Mouse (Mus musculus) limb, embryonic 15.5 days (tissue): ENCODE measurements at regions not wholly inside any gene's neighbourhood (a gene's known extent, or its start where the extent isn't known, plus 50 kb on each side); places are given as distances from the start of the nearest gene placed in this dataset.

Experiments used
- ATAC-seq: fragments of 200-750 bp; cut with Nextera tagmentation; 2 replicates; pipeline ENCODE4 v1.8.0; 2017; ENCODE audit warnings: low read depth, moderate TSS enrichment; ENCODE audit not compliant: insufficient number of reproducible peaks, low FRiP score, low TSS enrichment
- H3K27ac ChIP-seq: fragments of 300-500 bp; sonication (generic); 2 replicates; pipeline ENCODE4 v1.5.1; 2015; ENCODE audit warnings: moderate library complexity, mild to moderate bottlenecking, inconsistent platforms
- H3K27me3 ChIP-seq: fragments of 300-500 bp; sonication (generic); 2 replicates; pipeline ENCODE4 v1.6.1; 2015; ENCODE audit warnings: inconsistent platforms
- H3K36me3 ChIP-seq: fragments of 300-500 bp; sonication (generic); 2 replicates; pipeline ENCODE4 v1.6.1; 2015; ENCODE audit warnings: inconsistent platforms
- H3K4me1 ChIP-seq: fragments of 300-500 bp; sonication (generic); 2 replicates; pipeline ENCODE4 v1.6.1; 2015; ENCODE audit warnings: inconsistent platforms
- H3K4me2 ChIP-seq: fragments of 300-500 bp; sonication (generic); 2 replicates; pipeline ENCODE4 v1.6.1; 2015; ENCODE audit warnings: mild to moderate bottlenecking, inconsistent platforms
- H3K4me3 ChIP-seq: fragments of 300-500 bp; sonication (generic); 2 replicates; pipeline ENCODE4 v1.5.1; 2015; ENCODE audit warnings: mild to moderate bottlenecking, inconsistent platforms
- H3K9ac ChIP-seq: fragments of 300-500 bp; sonication (generic); 2 replicates; pipeline ENCODE4 v1.6.1; 2015; ENCODE audit warnings: inconsistent platforms
- H3K9me3 ChIP-seq: fragments of 300-500 bp; sonication (generic); 2 replicates; pipeline ENCODE4 v1.6.1; 2016; ENCODE audit warnings: inconsistent platforms
- WGBS: fragments of 180-500 bp; shearing (Covaris S2); methylation state at CpG from one replicate; pipeline ENCODE4 v1.1.7; 2015; 5-methylcytosine and 5-hydroxymethylcytosine counted together

DNA sequence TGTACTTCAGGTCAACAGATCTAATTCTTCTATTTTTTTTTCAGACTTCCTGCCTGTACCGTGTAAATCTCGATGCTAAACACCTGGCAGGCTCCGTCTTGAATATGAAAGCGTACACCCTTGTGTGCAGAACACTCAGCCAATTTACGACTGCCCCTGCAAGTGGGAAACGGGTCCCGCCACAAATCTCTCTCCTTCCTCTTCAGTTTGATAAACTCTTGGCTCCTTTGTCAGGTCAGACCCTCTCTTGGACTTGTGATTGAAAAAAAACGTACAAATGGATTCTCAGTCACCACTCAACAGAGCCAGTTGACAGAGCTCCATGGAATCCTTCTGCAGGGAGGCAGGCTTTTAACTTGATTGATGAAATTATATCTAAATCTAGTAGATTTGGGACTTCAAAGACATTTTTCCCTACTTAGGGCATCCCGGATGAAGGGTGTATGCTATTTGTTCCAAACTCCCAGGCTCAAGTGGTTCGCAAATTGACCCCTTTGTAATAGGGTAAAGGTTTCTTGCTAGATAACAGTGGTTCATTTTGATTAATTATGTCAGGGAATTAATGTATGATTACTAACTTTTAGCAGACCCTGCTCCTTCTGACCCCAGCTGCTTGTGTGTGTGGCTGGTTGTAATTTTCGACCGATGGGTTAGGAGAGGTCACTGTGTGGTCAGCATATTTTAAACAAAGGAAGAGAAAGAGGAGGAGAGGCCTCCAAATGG is 429.7 kb upstream of the Nr2f2 start:
- Histone ChIP-seq H3K27me3 (no peaks in the 10 kb centered on the region), H3K4me1 (no peaks in the 10 kb centered on the region), H3K4me3 (no peak overlapping the region), H3K27ac (no peak overlapping the region), H3K4me2 (no peak overlapping the region), H3K9me3 (no peaks in the 10 kb centered on the region), H3K9ac (no peak overlapping the region), H3K36me3 (no peaks in the 10 kb centered on the region)
- no peak for ATAC-seq
- 16% methylated on average over 12 of the region's 12 CpGs for WGBS

DNA sequence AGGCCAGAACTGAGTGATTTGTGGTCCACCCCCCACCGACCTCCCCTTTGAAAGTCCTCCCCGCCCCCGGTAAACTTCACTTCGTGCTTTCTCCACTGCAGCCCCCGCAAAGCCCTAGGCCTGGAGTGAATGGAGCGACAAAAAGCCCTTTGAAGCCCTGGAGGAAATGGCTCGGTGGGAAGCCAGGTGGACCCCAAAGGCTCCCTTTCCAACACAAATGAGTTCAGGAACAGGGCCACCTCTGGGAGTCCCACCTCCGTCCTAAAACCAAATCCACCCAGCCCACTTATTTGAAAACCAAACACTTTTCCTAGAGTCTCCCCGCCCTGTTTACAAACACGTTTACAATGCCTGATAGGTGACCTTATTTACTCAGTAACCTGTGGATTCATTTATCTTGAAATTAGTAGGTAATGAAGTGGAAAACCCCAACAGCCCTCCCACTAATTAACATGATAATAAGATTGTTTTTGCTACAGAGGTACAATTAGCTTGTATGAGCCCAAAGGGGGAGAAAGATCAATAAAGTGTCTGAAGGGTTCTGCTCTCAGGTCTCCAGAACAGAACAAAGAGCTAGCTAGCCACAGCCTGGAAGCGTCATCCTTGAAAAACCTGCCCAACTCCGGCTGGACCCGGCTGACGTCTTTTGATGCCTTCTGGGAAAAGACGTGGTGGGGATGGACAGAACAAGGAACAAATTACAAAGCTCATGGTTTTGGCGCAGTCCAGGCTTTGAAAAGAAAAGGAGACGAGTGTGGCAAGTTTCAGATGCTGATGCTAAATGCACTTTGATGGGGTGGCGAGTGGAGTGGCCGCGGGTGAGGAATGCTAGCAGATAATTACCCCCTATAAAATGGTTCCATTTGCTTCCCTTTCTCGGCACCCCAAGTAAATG is 422.6 kb upstream of the Nr2f2 start:
- Histone ChIP-seq H3K9me3 (no peaks in the 10 kb centered on the region), H3K27me3 (no peaks in the 10 kb centered on the region), H3K36me3 (no peaks in the 10 kb centered on the region), H3K27ac (no peak overlapping the region), H3K4me1 (peaks cover 6% of the 10 kb centered on the region; the same call in 1 of the 2 replicates), H3K4me2 (no peak overlapping the region), H3K4me3 (no peak overlapping the region), H3K9ac (no peak overlapping the region)
- ATAC-seq: no peak
- 17% methylated on average over 21 of the region's 21 CpGs for WGBS

DNA sequence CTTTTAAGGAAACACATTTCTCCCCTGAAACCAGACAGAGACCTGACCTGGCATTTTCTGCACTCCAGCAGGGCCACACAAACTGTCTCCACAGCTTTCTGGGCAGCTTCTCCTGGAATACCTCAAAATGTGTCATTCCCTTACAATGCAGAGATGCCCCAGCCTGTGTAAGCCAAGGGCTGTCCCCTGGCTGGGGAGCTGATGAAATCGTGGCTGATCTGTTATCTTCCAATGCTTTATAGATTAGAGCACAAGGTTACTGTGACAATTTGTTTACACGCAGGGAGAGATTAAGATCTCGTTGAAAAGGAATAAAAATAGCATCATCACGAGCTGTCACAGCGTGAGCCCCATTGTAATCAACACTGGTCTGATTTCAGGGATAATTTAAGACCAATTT is 421.4 kb upstream of the Nr2f2 start:
- H3K27me3 ChIP-seq: no peaks in the 10 kb centered on the region
- ATAC-seq: no peak
- peaks cover 6% of the 10 kb centered on the region; the same call in 1 of the 2 replicates for H3K4me1 ChIP-seq
- H3K9me3 ChIP-seq: no peaks in the 10 kb centered on the region
- no peaks in the 10 kb centered on the region for H3K36me3 ChIP-seq
- H3K9ac ChIP-seq: no peak overlapping the region
- 39% methylated on average over 5 of the region's 5 CpGs for WGBS
- H3K4me2 ChIP-seq: no peak overlapping the region
- no peak overlapping the region for H3K27ac ChIP-seq
- no peak overlapping the region for H3K4me3 ChIP-seq

DNA sequence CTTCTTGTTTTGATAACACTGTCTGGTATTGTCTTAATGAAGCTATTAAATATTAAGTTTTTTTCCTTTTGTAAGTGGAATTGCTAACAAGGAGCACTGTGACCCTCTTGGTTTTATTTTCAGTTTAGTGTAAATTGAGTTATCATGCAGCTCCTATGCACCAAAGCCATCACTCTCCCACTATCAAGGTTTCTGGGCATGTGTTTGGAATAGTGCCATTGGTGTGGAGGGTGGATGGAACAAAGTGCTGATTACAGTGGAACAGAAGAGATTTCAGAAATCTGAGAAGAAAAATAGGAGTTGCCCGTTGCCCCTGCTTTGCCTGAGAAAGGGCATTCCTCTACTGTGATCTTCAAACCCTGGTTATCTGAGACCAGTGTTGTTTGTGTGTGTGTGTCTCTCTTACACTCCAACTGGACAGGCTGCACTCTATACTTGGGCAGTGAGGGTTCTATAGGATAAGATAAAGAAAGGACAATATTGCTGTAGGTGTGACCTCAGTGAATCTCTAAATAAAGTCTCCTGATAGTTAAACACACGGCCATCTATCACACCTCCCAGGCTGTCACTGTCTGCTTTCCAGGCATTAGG is 414.3 kb upstream of the Nr2f2 start:
- Histone ChIP-seq H3K4me2 (no peak overlapping the region), H3K9me3 (no peaks in the 10 kb centered on the region), H3K27me3 (no peaks in the 10 kb centered on the region), H3K27ac (no peak overlapping the region), H3K4me3 (no peak overlapping the region), H3K4me1 (no peaks in the 10 kb centered on the region), H3K9ac (no peak overlapping the region), H3K36me3 (no peaks in the 10 kb centered on the region)
- WGBS: 56% methylated on average over 2 of the region's 2 CpGs
- no peak for ATAC-seq

DNA sequence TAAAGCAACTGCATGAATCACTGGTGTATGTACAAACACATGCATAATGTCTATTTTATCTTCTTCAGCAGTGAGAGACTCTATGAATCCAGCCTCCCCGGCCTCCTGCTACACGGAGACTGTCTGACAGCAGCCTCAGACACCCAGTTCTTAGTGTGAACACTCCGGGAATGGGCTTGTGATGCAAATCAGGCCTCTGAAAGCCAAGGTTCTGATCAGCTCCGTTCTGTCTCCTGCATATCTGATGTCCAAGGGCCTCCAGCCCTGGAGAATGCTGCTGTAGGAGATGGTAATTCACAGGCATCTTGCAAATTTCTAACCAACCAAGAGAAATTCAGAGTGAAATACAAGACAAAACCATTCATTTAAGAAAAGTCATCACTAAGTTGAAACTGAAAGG is 411.2 kb upstream of the Nr2f2 start:
- H3K36me3 ChIP-seq: no peaks in the 10 kb centered on the region
- H3K4me1 ChIP-seq: no peaks in the 10 kb centered on the region
- H3K27ac ChIP-seq: no peak overlapping the region
- ATAC-seq: no peak
- H3K4me3 ChIP-seq: no peak overlapping the region
- H3K9me3 ChIP-seq: no peaks in the 10 kb centered on the region
- H3K27me3 ChIP-seq: no peaks in the 10 kb centered on the region
- H3K9ac ChIP-seq: no peak overlapping the region
- no peak overlapping the region for H3K4me2 ChIP-seq
- WGBS: 58% methylated on average over 4 of the region's 4 CpGs

DNA sequence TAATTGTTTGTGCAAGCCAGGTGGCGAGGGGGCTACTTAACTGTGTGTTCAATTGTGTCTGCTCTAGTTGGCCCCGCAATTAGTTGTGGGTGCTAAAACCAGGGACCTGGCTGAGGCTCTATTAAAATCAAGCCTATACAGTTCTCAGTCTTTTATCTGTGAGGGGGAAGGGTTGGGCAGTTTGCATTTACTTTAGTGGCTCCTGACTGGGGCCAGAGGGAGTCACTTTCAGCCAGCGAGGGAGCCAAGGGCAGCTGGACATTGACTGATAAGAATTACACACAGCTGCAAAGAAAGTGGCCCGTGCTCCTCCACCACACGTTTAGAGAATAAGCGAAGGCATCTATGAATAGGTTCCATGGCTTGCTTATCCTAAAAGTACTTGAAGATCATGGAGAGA is 403.1 kb upstream of the Nr2f2 start:
- Histone ChIP-seq H3K9ac (no peak overlapping the region), H3K9me3 (no peaks in the 10 kb centered on the region), H3K36me3 (no peaks in the 10 kb centered on the region), H3K4me3 (no peak overlapping the region), H3K4me2 (no peak overlapping the region), H3K27ac (no peak overlapping the region), H3K27me3 (no peaks in the 10 kb centered on the region), H3K4me1 (no peaks in the 10 kb centered on the region)
- no peak for ATAC-seq
- 49% methylated on average over 6 of the region's 6 CpGs for WGBS

DNA sequence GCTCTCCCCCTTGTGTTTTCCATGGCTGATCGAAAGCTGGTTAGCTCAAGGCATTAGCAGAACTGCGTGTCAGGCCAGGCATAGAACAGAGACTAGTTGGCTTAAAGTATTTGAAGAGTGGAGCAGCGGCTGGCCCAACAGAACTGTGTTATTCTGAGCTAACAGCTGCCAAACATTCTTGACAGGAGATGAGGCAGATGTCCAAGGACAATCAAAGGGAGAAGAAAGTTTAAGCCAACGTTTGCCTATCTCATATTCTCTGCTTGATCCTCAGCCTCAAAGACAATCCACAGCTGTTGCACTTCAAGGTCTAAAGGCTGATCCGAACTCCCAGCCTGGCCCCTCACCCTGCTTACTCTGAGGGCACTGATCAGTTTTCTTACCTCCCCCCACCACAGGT is 401.2 kb upstream of the Nr2f2 start:
- no peaks in the 10 kb centered on the region for H3K9me3 ChIP-seq

DNA sequence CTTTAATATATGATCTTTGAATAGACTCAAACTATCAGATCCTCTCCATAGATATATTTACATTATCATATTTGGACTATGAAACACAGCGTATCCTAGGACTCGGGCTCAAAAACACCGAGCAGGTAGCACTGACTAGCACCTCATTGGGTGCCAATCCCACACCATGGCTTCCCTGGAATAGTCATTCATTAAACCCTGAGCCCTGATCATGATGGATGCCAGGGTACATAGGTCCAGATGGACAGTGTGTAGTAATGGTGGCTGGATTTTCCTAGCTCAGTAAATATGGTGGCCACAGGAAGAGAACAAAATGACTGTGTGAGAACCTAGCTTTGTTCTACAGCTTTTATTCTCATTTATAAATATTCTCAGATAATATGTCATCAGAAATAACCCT is 390.1 kb upstream of the Nr2f2 start:
- Histone ChIP-seq H3K27ac (no peak overlapping the region), H3K36me3 (no peaks in the 10 kb centered on the region), H3K4me1 (no peaks in the 10 kb centered on the region), H3K9ac (no peak overlapping the region), H3K9me3 (no peaks in the 10 kb centered on the region), H3K27me3 (no peaks in the 10 kb centered on the region), H3K4me2 (no peak overlapping the region), H3K4me3 (no peak overlapping the region)
- 99% methylated on average over 3 of the region's 3 CpGs for WGBS
- no peak for ATAC-seq

More for the DNA sequence above, 401.2 kb upstream of the Nr2f2 start:
- H3K4me1 ChIP-seq: no peaks in the 10 kb centered on the region
- no peak overlapping the region for H3K9ac ChIP-seq
- no peak; the same call in 1 of the 2 replicates for ATAC-seq
- H3K4me3 ChIP-seq: no peak overlapping the region
- WGBS: 65% methylated on average over 5 of the region's 5 CpGs
- H3K4me2 ChIP-seq: no peak overlapping the region
- no peak overlapping the region for H3K27ac ChIP-seq
- no peaks in the 10 kb centered on the region for H3K27me3 ChIP-seq
- no peaks in the 10 kb centered on the region for H3K36me3 ChIP-seq

DNA sequence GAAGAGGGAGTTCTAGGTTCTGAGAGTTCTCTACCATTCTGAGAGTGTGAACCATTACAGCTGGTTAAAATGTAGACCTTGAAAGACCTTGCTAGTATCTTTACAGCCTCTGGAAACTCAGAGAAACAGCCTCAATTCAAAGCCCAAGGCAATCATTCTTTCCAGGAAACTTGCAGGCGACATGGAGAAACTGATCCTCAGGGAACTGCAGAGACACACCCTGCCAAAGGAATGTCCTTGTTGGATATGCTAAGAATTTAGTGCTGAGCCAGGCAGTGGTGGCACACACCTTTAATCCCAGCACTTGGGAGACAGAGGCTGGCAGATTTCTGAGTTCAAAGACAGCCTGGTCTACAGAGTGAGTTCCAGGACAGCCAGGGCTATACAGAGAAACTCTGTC is 388.3 kb upstream of the Nr2f2 start:
- Histone ChIP-seq H3K9ac (no peak overlapping the region), H3K4me1 (no peaks in the 10 kb centered on the region), H3K4me3 (no peak overlapping the region), H3K9me3 (no peaks in the 10 kb centered on the region), H3K36me3 (no peaks in the 10 kb centered on the region), H3K27me3 (no peaks in the 10 kb centered on the region), H3K27ac (no peak overlapping the region), H3K4me2 (no peak overlapping the region)
- WGBS: 52% methylated on average over 1 of the region's 1 CpGs
- ATAC-seq: no peak

DNA sequence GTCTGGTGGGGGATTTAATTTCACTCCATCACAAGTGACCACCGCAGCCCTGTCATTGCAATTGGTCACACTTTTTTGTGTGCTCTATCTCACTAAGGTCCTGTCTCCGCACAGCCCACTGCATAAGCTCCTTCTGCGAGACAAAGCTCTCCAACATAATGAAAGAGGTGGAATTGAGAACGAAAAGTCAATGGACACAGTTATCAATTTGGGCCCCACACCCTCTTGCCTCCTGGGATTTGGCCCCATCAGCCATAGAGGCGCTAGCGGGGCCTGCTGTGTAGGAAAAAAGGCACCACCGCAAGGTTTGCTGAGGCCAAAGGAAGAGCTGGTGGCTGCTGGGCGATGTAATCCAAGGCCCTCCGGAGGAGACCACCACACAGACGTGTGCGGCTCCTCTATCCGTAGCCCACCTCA is 386.3 kb upstream of the Nr2f2 start:
- Histone ChIP-seq H3K36me3 (no peaks in the 10 kb centered on the region), H3K4me1 (no peaks in the 10 kb centered on the region; the same call in 1 of the 2 replicates), H3K27me3 (no peaks in the 10 kb centered on the region), H3K9ac (no peak overlapping the region), H3K4me3 (no peak overlapping the region), H3K27ac (no peak overlapping the region), H3K9me3 (no peaks in the 10 kb centered on the region), H3K4me2 (no peak overlapping the region)
- ATAC-seq: no peak
- 93% methylated on average over 12 of the region's 12 CpGs for WGBS

DNA sequence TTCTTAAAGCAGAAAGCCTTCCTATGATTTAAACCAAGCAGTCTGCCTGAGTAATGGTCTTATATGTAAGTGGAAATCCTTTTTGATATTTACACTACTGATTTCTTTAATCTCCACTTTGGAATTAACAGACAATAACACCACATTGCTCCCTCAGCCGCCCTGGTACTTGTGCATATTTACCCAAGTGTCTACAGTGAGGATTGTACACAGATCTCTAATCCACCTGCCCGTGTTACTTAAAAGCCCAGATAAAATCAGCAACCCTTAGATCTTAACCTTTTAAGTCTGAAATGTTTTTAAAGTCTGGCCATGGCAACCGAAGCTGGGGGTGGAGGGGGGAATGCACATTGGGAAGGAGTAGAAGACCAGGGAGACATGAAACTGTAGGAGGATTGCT is 382.3 kb upstream of the Nr2f2 start:
- no peak overlapping the region for H3K9ac ChIP-seq
- no peaks in the 10 kb centered on the region for H3K9me3 ChIP-seq
- peaks cover 6% of the 10 kb centered on the region; the same call in 1 of the 2 replicates for H3K4me1 ChIP-seq
- 24% methylated on average over 3 of the region's 3 CpGs for WGBS
- ATAC-seq: no peak
- no peaks in the 10 kb centered on the region for H3K27me3 ChIP-seq
- no peak overlapping the region for H3K4me3 ChIP-seq
- no peaks in the 10 kb centered on the region for H3K36me3 ChIP-seq
- H3K27ac ChIP-seq: no peak overlapping the region
- H3K4me2 ChIP-seq: no peak overlapping the region

DNA sequence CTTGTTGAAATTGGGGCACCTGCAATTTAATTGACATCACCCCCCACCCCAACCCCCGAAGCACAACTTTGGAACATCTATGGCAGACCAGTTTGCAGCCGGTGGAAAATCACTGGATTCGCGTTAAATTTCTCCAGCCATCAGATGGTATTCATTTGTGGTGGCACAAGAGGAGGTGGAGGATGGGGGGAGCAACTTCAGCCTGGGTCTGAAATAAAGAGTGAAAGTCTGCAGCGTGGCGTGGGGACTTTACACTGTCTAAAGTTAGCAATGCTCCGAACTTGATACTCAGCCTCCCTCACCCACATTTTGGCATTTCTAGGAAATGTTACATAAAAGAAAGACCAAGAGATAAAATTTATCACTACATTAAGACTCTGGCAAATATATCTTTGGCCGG is 381.8 kb upstream of the Nr2f2 start:
- Histone ChIP-seq H3K4me3 (no peak overlapping the region), H3K4me2 (no peak overlapping the region), H3K36me3 (no peaks in the 10 kb centered on the region), H3K4me1 (peaks cover 6% of the 10 kb centered on the region; the same call in 1 of the 2 replicates), H3K27ac (no peak overlapping the region), H3K9ac (no peak overlapping the region), H3K27me3 (no peaks in the 10 kb centered on the region), H3K9me3 (no peaks in the 10 kb centered on the region)
- no peak for ATAC-seq
- 21% methylated on average over 8 of the region's 8 CpGs for WGBS
